Mouse (Mus musculus): ENCODE measurements around the gene Oxsr1.

Gene Oxsr1

GRCm38 (mm10) chr9:119338350-119338749 is 16.1 kb upstream of the Oxsr1 start:
- WGBS: 92% methylated on average over 3 of the region's 3 CpGs

GRCm38 (mm10) chr9:119337842-119338241 is 15.6 kb upstream of the Oxsr1 start:
- whole genome bisulfite sequencing: 96% methylated on average over 14 of the region's 14 CpGs

- WGBS: 73% methylated on average over 4 of the region's 4 CpGs
Measured at GRCm38 (mm10) chr9:119335571-119335970, 13.3 kb upstream of the Oxsr1 start.

GRCm38 (mm10) chr9:119334834-119335233 is 12.6 kb upstream of the Oxsr1 start:
- 49% methylated on average over 2 of the region's 2 CpGs for WGBS

GRCm38 (mm10) chr9:119334324-119334723 is 12.1 kb upstream of the Oxsr1 start:
- WGBS: 21% methylated on average over 10 of the region's 10 CpGs

- WGBS: 91% methylated on average over 15 of the region's 15 CpGs
Measured at GRCm38 (mm10) chr9:119330186-119330963, 8.1 kb upstream of the Oxsr1 start.

GRCm38 (mm10) chr9:119328488-119328887 is 6.3 kb upstream of the Oxsr1 start:
- 63% methylated on average over 3 of the region's 3 CpGs for WGBS

GRCm38 (mm10) chr9:119324130-119324529 is 1.9 kb upstream of the Oxsr1 start:
- WGBS: 63% methylated on average over 1 of the region's 1 CpGs

GRCm38 (mm10) chr9:119323260-119323645 is 1.0 kb upstream of the Oxsr1 start:
- WGBS: 2% methylated on average over 9 of the region's 9 CpGs

- under 1% methylated on average over 55 of the region's 59 CpGs for WGBS
Measured at GRCm38 (mm10) chr9:119321392-119322229, 616 bp downstream of the Oxsr1 start.

- WGBS: 10% methylated on average over 7 of the region's 7 CpGs
Measured at GRCm38 (mm10) chr9:119320946-119321345, 1.3 kb downstream of the Oxsr1 start.

- WGBS: 86% methylated on average over 7 of the region's 7 CpGs
Measured at GRCm38 (mm10) chr9:119320446-119320845, 1.8 kb downstream of the Oxsr1 start.

GRCm38 (mm10) chr9:119318891-119319290 is 3.3 kb downstream of the Oxsr1 start:
- 80% methylated on average over 1 of the region's 1 CpGs for WGBS

GRCm38 (mm10) chr9:119313096-119313495 is 9.1 kb downstream of the Oxsr1 start:
- WGBS: 77% methylated on average over 10 of the region's 10 CpGs

GRCm38 (mm10) chr9:119309067-119309466 is 13.2 kb downstream of the Oxsr1 start:
- WGBS: 89% methylated on average over 1 of the region's 1 CpGs

GRCm38 (mm10) chr9:119305863-119306262 is 16.4 kb downstream of the Oxsr1 start:
- 94% methylated on average over 7 of the region's 7 CpGs for WGBS

- WGBS: 98% methylated on average over 3 of the region's 3 CpGs
Measured at GRCm38 (mm10) chr9:119298563-119298962, 23.7 kb downstream of the Oxsr1 start.

GRCm38 (mm10) chr9:119297696-119298095 is 24.5 kb downstream of the Oxsr1 start:
- 85% methylated on average over 6 of the region's 6 CpGs for WGBS

- 78% methylated on average over 3 of the region's 3 CpGs for WGBS
Measured at GRCm38 (mm10) chr9:119290791-119291190, 31.4 kb downstream of the Oxsr1 start.

GRCm38 (mm10) chr9:119280894-119281682 is 41.1 kb downstream of the Oxsr1 start:
- 91% methylated on average over 5 of the region's 5 CpGs for WGBS

- WGBS: 95% methylated on average over 5 of the region's 5 CpGs
Measured at GRCm38 (mm10) chr9:119278031-119278430, 44.2 kb downstream of the Oxsr1 start.

GRCm38 (mm10) chr9:119276321-119276720 is 45.9 kb downstream of the Oxsr1 start:
- WGBS: 56% methylated on average over 7 of the region's 7 CpGs
